ENCODE assay signal across 13 mouse cellular contexts in the genomic region with DNA sequence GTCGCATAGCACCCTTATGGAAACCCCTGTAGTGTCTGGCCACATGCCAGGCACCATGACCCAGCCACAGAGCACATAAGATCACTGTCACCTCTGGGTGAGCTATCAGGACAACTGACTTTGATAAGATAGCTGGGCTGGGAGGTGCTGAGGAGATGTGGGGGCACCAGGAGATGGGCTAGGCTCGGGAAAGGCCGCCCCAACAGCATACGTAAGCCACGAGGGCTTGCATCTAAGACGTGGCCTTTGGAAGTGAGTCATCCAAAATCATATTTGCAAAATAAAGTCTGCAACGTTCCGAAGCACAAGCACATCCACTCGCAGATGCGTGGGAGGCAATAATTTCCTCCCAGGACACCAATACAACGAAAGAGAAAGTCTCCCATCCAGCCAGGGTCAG. TPM values are rescaled to one million over a fixed set of nuclear protein-coding genes. Genes with fewer than 3 reads are reported as not detected.
DNase-seq lines count a peak whose midpoint lies in the region; ATAC-seq and TF ChIP-seq lines count a peak whose summit lies in the region.
"Had no signal": no experiment of that assay in that cellular context is flagged by ENCODE, and none has a peak within 500 bp of the region (broad histone marks: within the 10 kb centered on the region; RNA-seq: fewer than 3 reads in every experiment).

No protein-coding gene starts in this region.

- no peaks in the 10 kb centered on the region for H3K9me3 ChIP-seq in kidney, postnatal 0 days (replicated peaks; ENCODE audit: low read length)
- H3K9me3 ChIP-seq: hindbrain, embryonic 12.5 days had no signal

- H3K4me3 ChIP-seq in kidney, postnatal 0 days (replicated peaks; ENCODE audit: low read depth, low read length): no peak overlapping the region
- H3K4me3 ChIP-seq: erythroblast, embryonic 14.5 days; hindbrain, embryonic 12.5 days had no signal

- H3K27me3 ChIP-seq in kidney, postnatal 0 days (ENCODE audit: insufficient read depth, low read length): no peaks in the 10 kb centered on the region
- H3K27me3 ChIP-seq: hindbrain, embryonic 12.5 days had no signal

- peak overlapping the region; percentile 10; the same call in 1 of the 2 replicates for H3K4me2 ChIP-seq in kidney, postnatal 0 days (ENCODE audit: low read length)
- H3K4me2 ChIP-seq: hindbrain, embryonic 12.5 days had no signal

- peaks cover 44% of the 10 kb centered on the region for H3K4me1 ChIP-seq in kidney, postnatal 0 days (replicated peaks; ENCODE audit: insufficient read depth, low read length)

- no peak for TF ChIP-seq CTCF in kidney, postnatal 0 days (IDR thresholded peaks at IDR 0.05; ENCODE audit: low read depth)

- ATAC-seq in kidney, postnatal 0 days (replicated peaks; ENCODE audit: low FRiP score, low read depth): no peak
- peak; percentile 39 for ATAC-seq in inflammation-experienced regulatory T-cells, adult 6 months

- H3K27ac ChIP-seq in kidney, postnatal 0 days: peak overlapping the region; percentile 62
- H3K27ac ChIP-seq: hindbrain, embryonic 12.5 days had no signal

- peak; percentile 82 to 90 for DNase-seq in adrenal gland, adult (ENCODE audit: inconsistent age in 2 of 2, low spot score in 1 of 2)
- DNase-seq in adrenal gland, postnatal 4 days (ENCODE audit: low spot score in 2 of 2): no peak
- DNase-seq in kidney, postnatal 0 days (ENCODE audit: low spot score): peak; percentile 35
- no peak for DNase-seq in kidney, adult 11 months
- peak; percentile 70 for DNase-seq in adrenal gland, postnatal 14 days
- no peak for DNase-seq in T-cell, adult 2 months (ENCODE audit: low spot score)
- DNase-seq in neural tube, embryonic 10.5 days (ENCODE audit: extremely low spot score, low spot score): no peak
- DNase-seq: lung, postnatal 4 days; spleen, adult 18-20 months; thymus, postnatal 4 days had no signal

- 0 out of 2 replicates have a peak, but pooled peaks cover 4% of the 10 kb centered on the region for H3K36me3 ChIP-seq in kidney, postnatal 0 days (ENCODE audit: insufficient read depth, low read length)

- WGBS in kidney, postnatal 0 days: 50% methylated on average over 11 of the region's 11 CpGs

- H3K9ac ChIP-seq in kidney, postnatal 0 days (ENCODE audit: low read depth, low read length): no peak overlapping the region
- H3K9ac ChIP-seq: hindbrain, embryonic 12.5 days had no signal

RNA-seq across cellular contexts. Expression of gene Sh3bp5, which starts 35.0 kb away (rescaled TPM):
- total RNA-seq in adrenal gland, postnatal 4 days (2021): 100 to 1,000 TPM; 136 to 140 TPM
- 45.2 and 46.8 TPM in 2 replicates for polyA plus RNA-seq in kidney, postnatal 0 days (2015; fragmentation: Nextera tagmentation; extraction: Ambion mirVana)
- 123 and 142 TPM in 2 replicates for total RNA-seq in adrenal gland, postnatal 14 days (2021)
- 10 to 100 TPM in 1 of 3 experiments, 1 to 10 TPM in 2; 5.4 to 11.5 (median 7.1) TPM for polyA plus RNA-seq in inflammation-experienced regulatory T-cells, adult 6 months (2017; shearing (Covaris generic))

Comparison
In these comparisons a context has a peak if more than half of its experiments do, and no peak if none do; other contexts are left out.
1. DNase-seq: peak in adrenal gland, adult (2 of 2), kidney, postnatal 0 days (single experiment) and adrenal gland, postnatal 14 days (single experiment); none in adrenal gland, postnatal 4 days (0 of 2), kidney, adult 11 months (single experiment), T-cell, adult 2 months (single experiment) and neural tube, embryonic 10.5 days (single experiment).